Mouse (Mus musculus) left cerebral cortex, postnatal 4 days (tissue): ENCODE data around the gene Srrm2. TPM values are rescaled to one million over a fixed set of nuclear protein-coding genes. Genes with fewer than 3 reads are reported as not detected.
"Not testable (repeated sequence)": the region's sequence is repeated elsewhere in the genome, so short reads cannot be mapped to it uniquely, and the experiment has no call there.

ENCODE experiments used
- DNase-seq: peaks from one replicate; pipeline ENCODE4 v3.0.0-alpha.2; 2022
- intact Hi-C: fragments of 180-260 bp; cut with DNase I; formaldehyde crosslinking; loops from one replicate; pipeline ENCODE4 v1.15.1; 2025
- total RNA-seq, 2 experiments: library from RNA; stranded (reverse); gene quantifications; 2 replicates each; pipeline ENCODE4 v1.2.3; 2021

The Srrm2 gene
- total RNA-seq, 2 experiments from 2014 or later, result 518 to 552 TPM

DNA sequence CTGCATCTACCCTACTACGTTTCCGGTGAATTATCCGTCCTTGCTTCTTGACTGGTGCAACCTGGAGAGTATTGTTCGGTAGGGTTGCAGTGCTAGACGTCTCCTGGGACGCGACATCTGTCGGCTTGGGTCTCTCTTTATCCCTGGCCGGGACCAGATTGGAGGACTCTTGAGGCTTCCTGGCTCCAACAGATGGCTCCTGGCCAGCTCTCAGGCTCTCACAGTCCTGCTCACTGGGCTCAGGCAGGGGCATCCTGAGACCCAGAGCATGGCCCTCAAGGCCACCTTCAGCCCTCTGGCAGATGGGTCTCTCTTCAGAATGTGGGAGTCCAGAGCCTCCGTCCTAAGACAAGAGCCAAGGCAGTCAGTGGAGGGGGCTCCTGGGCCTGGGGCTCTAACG lies 27.4 kb upstream of the Srrm2 start:
- DNase-seq, result peak; percentile 57
- intact Hi-C loops, result no loop called here

DNA sequence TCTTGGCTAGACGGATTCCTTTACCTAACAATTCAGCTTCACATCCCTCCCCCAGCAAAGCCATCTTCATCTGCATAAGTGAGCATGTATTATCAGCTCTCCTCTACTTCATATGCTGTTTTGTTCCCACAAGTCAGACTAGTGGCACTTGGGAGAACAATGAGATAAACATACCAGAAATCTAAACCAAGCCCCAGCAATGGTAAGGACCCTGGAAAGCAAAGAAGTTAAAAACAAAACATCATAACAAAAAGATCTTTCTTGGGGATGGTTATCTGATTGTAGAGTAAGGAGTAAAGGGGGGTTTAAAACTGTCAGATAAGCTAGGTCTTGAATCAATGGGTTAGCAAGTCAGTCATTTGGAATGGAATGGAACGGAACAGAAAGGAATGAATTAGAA lies 19.8 kb upstream of the Srrm2 start:
- no peak for DNase-seq

DNA sequence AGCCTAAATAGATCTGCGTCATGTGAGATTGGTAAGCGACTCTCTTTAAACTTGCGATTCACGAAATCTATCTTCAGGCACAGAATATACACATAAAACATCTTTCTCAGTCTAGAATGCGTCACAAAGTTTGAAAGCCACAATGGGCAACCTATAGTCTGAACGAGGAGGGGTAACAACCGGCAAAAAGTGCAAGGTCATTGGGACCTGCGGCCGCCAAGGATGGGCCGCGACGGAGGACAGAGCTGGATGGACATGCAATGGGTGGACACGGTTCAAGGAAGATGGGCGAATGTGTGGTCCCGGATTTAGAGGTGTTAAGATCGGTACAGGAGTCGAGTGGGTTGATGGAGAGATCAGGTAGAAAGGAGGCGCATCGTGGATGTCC lies 19.4 kb upstream of the Srrm2 start:
- no peak for DNase-seq
- intact Hi-C loops, result loop anchor here (10.0 kb wide), 1 partner anchor 194 kb away; no protein-coding TSS in a partner anchor

More for the DNA sequence above, 19.8 kb upstream of the Srrm2 start:
- intact Hi-C loops, result loop anchor here (10.0 kb wide), 1 partner anchor 194 kb away; no protein-coding TSS in a partner anchor

DNA sequence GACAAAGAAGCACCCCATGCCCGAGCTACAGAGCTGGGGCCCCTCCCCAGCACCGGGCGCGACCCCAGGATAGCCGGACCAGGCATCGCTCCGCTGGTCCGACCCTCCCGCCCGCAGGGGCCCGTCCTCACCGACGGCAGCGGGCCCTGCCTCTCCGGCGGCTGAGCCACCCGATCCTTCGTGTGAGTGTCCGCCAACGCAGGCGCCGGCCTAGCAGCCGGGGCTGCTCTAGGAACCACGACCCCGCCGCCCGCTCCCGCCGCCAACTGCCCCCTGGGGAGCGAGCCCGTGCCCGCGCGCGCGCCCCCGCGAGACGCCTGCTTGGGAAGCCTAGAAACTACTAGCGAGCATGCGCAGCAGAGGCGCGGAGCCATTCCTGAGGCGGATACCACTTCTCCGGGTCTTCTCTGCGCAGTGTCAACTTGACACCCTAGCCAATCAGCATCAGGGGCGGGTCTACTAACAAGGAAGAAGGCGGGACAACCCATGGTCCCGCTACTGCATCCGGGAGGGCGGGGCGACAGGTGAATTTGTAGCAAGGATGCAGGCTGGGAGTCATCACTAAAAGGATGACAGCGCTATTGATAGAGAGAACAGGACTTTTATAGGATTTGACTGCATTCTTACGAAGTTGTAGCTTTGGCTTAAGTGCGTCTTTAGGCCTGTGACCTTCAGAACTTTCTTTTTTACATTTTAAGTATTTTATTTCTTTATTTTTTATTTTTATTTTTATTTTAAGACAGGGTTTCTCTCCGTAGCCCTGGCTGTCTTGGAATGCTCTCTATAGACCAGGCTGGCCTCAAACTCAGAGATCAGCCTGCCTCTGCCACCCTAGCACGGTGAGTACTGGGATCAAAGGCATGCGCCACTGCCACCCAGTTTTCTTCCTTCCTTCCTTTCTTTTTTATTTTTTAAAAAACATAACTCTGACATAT lies 18.8 kb upstream of the Srrm2 start, which contains the start of gene Flywch1:
Gene Flywch1, minus strand, starts transcription at position 319 of the 935 bp plus-strand sequence.
- intact Hi-C loops, result loop anchor here (10.0 kb wide), 1 partner anchor 193 kb away; no protein-coding TSS in a partner anchor

DNA sequence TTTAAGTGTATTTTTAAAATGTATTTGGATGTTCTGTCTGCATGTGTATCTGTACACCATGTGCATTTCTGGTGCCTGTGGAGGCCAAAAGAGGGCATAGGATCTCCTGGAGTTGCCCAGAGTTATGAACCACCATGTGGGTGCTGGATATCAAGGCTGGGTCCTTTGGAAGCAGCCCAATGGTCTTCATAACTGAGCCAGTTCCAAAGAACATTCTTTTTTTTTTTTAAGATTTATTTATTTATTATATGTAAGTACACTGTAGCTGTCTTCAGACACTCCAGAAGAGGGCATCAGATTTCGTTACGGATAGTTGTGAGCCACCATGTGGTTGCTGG lies 18.1 kb upstream of the Srrm2 start:
- intact Hi-C loops, result loop anchor here (10.0 kb wide), 1 partner anchor 193 kb away; no protein-coding TSS in a partner anchor
- not testable (repeated sequence) for DNase-seq

More for the DNA sequence above, 18.8 kb upstream of the Srrm2 start, which contains the start of gene Flywch1:
- peak; percentile 99 for DNase-seq

DNA sequence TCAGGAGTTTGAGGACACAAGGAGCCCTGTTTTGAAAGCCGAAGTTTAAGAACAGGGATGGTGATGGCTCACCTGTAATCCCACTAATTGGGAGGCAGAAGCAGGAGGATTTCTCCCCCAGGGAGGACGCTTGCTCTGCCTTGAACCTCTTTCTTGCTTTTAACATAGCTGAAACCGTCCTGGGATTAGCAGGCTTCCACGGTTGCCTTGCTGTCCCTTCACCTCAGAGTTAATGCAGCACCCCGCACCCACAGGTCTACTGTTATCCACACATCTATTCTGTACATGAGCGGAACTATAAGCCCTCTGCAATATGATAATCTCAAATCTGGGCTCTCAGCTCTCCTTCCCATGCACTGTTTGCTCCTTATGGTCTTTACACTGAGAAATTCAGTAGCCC lies 16.7 kb upstream of the Srrm2 start:
- intact Hi-C loops, result loop anchor here (10.0 kb wide), 1 partner anchor 191 kb away; no protein-coding TSS in a partner anchor
- DNase-seq, result no peak

DNA sequence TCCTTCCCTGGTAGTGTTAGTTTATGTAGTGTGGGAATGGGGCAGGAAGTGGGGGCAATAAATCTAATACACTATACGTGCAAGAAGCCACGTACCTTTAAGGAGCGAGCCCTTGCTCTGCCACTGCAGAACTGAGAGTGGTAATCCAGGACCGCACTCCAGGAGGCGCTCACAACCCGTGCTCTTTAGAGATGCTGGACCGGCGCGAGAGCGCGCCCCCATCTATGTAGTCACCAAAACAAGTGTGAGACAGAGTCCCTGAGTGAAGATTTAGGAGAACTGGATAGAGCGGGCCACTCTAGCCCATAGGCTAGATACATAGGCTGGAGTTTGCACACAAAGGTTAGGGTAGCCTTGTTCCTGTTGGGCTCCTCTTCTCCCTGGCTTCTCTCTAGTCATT lies 16.2 kb upstream of the Srrm2 start:
- intact Hi-C loops, result loop anchor here (10.0 kb wide), 1 partner anchor 191 kb away; no protein-coding TSS in a partner anchor
- DNase-seq, result peak; percentile 83

DNA sequence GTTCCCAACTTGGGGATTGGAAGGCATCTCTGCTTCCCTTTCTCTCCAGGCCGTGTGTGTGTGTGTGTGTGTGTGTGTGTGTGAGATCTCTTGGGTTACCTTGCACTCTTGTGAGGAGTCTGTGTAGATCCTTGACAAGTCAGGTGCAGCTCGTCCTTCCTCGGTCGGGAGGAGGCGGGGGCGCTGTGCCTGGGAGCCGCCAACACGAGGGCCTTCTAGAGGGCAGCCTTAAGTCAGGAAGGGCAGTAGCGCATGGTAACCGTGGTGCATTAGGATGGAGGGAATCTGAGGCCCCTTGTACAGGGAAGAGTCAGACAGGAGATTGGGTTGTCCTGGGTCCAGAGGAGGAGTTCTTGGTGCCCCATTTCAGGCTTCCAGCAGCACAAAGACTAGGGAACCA lies 14.1 kb upstream of the Srrm2 start:
- no peak for DNase-seq
- intact Hi-C loops, result loop anchor here (10.0 kb wide), 1 partner anchor 189 kb away; no protein-coding TSS in a partner anchor

DNA sequence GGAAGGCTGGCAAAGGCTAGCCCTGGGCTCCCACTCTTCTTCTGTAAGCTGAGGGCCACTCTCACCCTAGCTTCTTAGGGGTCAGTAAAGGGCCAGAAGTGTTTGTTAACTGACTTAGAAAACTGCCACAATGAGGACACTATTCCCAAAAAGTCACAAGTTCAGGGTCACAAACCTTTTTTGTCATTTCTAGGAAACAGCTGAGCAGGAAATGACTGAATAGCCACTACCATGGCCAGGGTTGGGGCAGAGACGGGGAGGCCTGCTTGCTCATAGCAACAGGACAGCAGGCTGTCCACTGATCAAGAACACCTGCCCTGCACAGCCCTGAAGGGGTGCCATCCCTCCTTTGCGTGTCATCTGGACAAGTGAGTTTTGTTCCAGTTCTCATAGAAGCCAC lies 13.2 kb upstream of the Srrm2 start:
- intact Hi-C loops, result loop anchor here (10.0 kb wide), 1 partner anchor 188 kb away; no protein-coding TSS in a partner anchor
- no peak for DNase-seq

DNA sequence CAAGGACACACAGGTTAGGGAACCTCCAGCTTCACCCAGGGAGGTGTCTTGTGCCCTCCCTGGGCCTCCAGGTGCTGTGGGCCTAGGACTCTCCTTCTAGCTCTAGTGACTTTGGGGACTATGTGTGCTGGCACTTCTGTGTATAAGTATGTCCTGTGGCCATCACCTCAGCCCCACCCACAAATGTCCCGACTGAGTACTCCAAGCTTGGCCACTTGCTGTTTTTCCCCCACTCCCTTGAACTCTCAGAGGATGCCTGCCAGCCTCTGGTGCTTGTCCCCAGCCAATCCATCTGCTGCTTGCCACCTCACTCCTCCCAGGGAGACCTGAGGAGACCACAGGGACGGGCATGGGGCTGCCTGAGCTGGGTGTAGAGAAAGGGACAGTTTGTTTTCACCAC lies 11.9 kb upstream of the Srrm2 start:
- no peak for DNase-seq
- intact Hi-C loops, result loop anchor here (10.0 kb wide), 1 partner anchor 186 kb away; no protein-coding TSS in a partner anchor

DNA sequence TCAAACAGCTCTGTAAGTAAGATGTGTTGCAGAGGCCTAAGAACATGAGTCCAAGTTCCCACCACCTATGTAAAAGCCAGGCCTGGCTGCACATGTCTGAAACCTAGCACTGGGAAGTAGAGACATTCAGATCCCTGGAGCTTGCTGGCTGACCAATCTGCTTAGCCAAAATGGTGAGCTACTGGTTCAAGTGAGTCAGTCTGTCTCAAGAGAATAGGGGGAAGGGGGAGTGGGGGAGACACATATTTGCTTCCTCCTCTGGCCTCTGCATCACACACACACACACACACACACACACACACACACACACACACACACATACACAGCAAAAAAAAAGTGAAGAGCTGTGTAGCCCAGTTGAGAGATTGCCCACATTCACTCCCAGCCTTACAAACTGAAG lies 7.0 kb upstream of the Srrm2 start:
- intact Hi-C loops, result no loop called here

DNA sequence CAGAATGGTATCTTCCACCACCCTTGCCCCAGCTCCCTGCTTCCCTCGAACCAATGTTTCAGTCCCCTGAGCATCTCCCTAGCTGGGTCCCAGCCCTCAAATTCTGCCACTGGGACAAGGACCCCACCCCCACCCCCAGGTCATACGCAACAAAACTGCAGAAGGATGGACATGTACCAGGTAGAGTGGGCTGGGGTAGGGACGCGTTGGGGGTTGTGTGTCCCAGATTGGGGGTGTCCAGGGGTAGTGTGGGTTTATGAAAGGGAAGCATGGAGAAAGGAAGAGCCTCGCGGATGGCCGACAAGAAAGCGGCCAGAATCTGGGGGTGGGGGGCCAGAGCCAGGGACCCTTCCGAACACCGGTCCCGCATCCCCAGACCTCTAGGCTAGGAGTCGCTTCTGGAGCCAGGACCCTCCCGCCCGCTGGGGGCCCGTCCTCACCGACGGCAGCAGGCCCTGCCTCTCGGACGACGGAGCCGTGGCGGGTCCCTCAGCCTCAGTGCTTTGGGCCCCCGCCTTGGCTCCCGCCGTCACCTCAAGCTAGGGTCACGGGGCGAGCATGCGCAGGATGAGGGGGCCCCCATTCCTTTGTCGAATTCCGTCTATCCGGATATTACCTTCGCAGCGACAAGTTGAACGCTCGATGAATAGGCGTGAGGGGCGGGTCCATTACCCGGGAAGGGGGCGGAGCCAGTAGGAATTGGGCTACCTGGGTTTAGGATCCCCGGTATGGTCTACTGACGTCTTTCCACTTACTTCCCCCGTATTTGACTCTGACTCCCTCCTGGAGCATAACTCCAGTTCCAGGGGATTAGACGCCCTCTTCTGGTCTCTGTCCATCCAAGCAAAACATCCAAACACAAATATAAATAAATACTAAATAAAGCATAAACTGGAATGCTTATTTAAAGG lies 4.5 kb upstream of the Srrm2 start, which contains the start of gene Flywch2:
Gene Flywch2, minus strand, starts transcription at position 521 of the 911 bp plus-strand sequence.
- intact Hi-C loops, result no loop called here

More for the DNA sequence above, 7.0 kb upstream of the Srrm2 start:
- DNase-seq, result no peak

DNA sequence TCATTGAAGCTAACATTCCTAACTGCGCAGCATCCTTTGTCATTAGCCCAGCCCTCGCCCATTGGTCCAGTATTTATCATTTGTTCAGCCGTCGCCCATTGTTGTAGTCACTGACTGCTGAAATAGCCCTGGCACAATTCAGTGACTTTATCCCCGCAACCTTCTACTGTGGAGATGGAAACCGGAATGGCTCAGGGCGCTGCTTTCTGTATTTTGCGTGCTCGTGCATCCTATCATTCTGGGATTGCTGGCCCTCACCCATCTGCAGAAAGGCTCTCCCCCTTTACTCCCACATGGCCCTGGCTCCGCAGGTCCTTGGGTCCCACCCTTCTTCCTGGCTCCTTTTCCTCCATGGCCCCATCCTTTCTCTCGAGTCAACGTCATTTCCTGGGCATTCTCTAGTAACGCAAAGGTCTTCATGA lies 3.8 kb upstream of the Srrm2 start:
- DNase-seq, result peak; percentile 37
- intact Hi-C loops, result no loop called here

More for the DNA sequence above, 4.5 kb upstream of the Srrm2 start, which contains the start of gene Flywch2:
- DNase-seq, result peak; percentile 88

DNA sequence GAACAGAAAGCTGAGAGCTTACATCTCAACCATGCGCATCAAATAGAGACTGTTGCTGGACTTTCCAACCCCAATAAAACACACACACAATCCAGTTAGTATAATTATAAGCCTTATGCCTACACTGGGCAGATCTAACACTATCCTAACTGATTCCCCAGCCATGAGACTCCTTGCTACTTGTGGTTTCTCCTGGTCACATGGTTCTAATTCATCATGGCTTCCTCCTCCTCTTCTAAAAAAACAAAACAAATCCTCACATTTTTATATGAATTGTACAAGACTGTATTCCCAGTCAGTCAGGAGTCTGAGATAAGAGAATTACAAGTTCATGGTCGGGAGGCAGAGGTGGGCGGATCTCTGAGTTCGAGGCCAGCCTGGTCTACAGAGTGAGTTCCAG lies 1.4 kb upstream of the Srrm2 start:
- no peak for DNase-seq
- intact Hi-C loops, result no loop called here

DNA sequence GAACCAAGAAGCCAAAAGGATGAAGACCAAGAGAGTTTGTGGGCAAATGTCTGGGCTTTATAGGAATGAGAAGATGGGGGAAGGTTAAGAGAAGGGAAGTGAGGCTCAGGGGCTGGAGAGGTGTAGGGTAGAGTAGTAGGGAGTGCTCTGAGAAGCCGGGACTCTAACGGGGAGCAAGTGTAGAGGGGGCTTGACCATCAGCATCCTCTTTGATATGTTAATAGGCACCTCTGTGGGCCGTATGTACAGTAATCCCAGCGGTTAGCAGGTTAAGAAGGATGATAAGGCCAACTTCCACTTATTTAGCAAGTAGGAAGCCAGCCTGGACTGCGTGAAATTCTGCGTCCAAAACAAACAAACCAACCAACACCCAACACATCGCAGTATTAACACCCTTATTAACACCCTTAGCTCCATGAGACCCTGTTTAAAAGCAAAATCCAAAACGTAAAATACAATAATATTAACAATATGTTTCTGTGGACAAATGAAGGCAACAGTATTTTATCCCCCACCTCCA lies 523 bp upstream of the Srrm2 start:
- intact Hi-C loops, result no loop called here
- no peak for DNase-seq

DNA sequence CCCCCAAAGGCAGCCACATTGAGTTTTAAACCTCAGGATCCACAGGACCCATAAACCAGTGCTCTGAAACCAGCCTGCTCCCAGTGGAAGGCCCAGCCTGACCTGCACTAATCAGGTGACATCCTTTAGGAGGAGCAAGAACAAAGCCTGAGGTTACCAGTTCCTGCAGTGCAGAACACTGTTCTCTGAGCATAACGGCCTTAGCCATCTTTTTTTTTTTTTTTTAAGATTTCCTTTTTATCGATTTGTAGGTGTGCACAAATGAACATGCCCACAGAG lies 686 bp downstream of the Srrm2 start:
- DNase-seq, result no peak
- intact Hi-C loops, result no loop called here

DNA sequence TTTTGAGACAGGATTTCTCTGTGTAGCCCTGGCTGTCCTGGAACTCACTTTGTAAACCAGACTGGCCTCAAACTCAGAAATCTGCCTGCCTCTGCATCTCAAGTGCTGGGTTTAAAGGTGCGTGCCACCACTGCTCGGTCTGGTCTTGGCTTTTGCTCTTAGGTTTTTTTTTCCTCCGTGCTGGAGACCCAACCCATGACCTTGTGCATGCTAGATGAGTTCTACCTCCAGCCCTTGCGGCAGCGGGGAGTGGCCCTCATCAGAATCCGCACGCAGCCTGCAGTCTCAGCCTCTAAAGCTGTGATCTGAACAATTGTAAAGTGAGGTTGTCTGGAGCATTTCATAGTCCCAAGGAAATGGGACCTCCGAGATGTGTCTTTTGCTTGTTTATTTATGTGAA lies 5.0 kb downstream of the Srrm2 start:
- DNase-seq, result no peak
- intact Hi-C loops, result no loop called here

DNA sequence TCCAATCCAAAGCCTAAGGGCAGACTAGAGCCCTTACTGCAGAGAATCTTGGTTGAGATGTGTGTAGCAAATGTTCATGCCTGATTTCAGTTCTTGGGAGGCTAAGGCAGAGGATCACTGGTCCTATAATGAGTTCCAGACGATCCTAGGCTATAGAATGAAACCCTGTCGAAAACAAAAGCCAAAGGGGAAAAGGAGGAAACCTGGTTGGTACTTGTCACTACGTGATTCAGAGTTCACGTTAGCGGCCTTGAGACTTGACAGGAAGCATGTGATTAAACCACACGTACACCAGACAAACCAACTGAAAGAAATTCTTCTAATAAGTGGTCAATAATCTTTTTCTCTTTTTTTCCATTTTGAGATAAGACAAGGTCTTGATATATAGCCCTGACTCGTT lies 7.0 kb downstream of the Srrm2 start:
- intact Hi-C loops, result no loop called here
- DNase-seq, result no peak

DNA sequence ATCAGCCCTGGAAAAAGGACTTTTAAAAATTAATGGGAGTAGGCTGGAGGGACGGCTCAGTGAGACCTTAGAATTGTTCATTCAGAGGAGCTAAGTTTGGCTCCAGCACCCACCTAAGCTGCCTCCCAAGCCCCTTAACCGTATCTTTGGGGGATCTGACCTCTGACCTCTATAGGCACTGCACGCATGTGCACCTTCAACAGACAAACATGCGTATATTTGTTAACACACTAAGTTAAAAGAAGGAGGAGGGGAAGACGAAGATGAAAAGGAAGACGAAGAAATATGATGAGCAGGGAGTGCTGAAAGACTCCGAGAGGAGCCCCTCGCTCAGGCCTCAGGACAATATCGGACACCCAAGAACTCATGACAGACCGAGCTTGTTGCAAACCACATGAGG lies 11.3 kb downstream of the Srrm2 start:
- no peak for DNase-seq
- intact Hi-C loops, result no loop called here

DNA sequence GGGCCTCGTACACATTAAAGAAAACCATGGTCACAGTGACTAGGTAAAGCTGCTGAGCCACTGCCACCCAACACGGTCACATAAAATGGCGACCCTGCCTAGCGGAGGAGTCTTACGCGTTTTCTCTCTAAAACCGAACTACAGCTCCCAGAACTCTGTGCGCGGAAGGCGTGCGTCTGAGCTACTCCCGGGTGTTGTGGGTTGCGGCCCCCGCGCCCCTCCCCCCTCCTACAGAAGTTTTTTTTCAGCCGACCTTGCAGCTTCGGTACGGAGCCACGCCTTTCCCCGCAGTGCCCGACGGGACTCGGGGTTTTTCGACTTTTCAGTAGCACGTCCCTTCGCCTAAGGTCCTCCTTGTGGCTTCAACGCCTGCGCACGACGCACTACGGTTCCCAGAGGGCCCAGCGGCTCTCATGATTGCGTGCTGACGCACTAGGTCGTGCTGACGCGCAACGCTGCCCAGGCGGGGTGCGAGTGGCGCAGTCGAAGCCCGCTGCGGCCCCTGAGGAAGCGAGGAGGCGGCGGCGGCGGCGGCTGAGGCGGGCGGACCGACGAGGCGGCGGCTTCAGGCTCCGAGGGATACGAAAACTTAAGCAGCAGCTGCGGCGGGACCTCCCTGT lies 12.5 kb downstream of the Srrm2 start:
- DNase-seq, result peak; percentile 99
- intact Hi-C loops, result no loop called here
